Mouse (Mus musculus) G1E (cell line): ENCODE measurements around the gene Tmtc1.

Source experiments
- CTCF ChIP-seq: IDR thresholded peaks from 2 replicates; pipeline ENCODE4 v1.5.1; 2012; ENCODE audit warnings: low read depth, low read length, inconsistent platforms, mixed read lengths
- GATA2 ChIP-seq: IDR thresholded peaks from 2 replicates; pipeline ENCODE4 v1.6.1; 2012; ENCODE audit warnings: low read depth, low read length, inconsistent platforms, borderline replicate concordance

- TF ChIP-seq CTCF, result no peak
- TF ChIP-seq GATA2, result no peak
These were observed 185.1 kb downstream of the Tmtc1 start for GRCm38 (mm10) chr6:148259074-148259473.
